Mouse (Mus musculus): ENCODE measurements around the gene Gm10964.

The Gm10964 gene

DNA sequence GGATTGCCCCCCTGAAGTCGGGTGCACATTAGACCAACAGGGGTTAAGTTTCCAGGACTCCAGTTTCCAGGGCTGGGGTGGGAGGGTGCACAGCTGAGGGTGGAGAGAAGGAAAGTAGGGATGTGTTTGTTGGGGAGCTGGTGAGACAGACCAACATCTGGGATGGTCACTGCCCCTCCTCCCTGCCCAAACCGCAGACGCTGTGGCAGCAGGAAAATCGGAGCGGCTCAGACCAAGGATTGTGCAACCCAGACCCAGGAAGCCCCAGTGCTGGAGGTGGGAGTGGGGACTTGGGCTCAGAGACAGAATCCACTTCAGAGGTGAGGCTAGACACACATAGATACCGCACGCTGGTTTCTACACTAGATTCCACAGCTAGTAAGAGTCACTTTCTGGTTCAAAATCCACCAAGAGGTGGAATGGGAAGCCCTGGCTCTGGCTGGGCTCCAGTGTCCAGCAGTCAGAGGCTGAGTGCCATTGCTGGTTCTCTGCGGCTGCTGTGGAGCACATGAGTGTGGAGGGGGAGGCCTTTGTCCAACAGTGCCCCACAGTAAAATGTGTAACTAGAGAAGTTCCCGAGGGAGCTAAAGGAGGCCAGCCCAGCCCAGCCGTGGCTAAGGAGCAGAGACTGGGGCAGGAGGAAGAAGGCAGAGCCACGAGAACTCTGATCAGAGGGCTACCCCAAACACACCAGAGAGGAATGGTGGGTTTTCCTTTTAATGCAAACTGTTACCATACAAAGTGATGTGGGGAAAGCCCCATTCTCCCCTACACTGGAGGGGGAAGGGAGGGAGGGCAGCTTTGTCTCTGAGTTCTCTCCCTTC lies 4.3 kb upstream of the Gm10964 start:
- no peak for DNase-seq (ENCODE audit: low read depth, low spot score)

- no peak for DNase-seq (ENCODE audit: low read depth, low spot score)
Observed at GRCm38 (mm10) chr3:103735776-103736600, 3.2 kb upstream of the Gm10964 start.

- no peak for DNase-seq (ENCODE audit: low read depth, low spot score)
Observed at GRCm38 (mm10) chr3:103737061-103737754, 2.0 kb upstream of the Gm10964 start.

GRCm38 (mm10) chr3:103737778-103738571 lies 1.2 kb upstream of the Gm10964 start, which contains the start of gene Olfml3:
Gene Olfml3, minus strand, starts transcription at chr3:103738001.
- peak; percentile 87 for DNase-seq (ENCODE audit: low read depth, low spot score)

- no peak for DNase-seq (ENCODE audit: low read depth, low spot score)
Observed at GRCm38 (mm10) chr3:103740342-103740741, 1.2 kb downstream of the Gm10964 start.

GRCm38 (mm10) chr3:103743208-103743607 lies 4.0 kb downstream of the Gm10964 start:
- no peak for DNase-seq (ENCODE audit: low read depth, low spot score)

- DNase-seq (ENCODE audit: low read depth, low spot score) = no peak
Observed at GRCm38 (mm10) chr3:103745001-103745770, 6.0 kb downstream of the Gm10964 start.

- no peak for DNase-seq (ENCODE audit: low read depth, low spot score)
Observed at GRCm38 (mm10) chr3:103746711-103747110, 7.5 kb downstream of the Gm10964 start.

DNA sequence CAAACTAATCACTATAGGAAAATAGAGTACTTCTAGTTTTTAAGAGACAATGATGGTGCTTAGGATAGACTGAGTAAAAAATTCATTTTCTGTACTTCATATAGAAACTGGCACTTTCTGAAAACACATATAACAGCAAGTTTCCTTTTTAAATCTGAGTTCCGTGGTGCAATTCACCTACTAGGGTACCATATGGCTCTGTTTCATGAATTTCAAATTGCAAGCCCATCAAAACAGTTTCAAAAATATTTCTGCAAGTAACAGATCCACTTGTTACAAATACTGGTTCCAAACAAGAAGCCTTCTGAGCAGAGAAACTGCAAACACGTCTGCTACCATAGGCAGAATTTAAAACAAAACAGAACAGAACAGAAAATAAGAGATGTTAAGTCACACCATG lies 12.4 kb downstream of the Gm10964 start:
- no peak for DNase-seq (ENCODE audit: low read depth, low spot score)

DNA sequence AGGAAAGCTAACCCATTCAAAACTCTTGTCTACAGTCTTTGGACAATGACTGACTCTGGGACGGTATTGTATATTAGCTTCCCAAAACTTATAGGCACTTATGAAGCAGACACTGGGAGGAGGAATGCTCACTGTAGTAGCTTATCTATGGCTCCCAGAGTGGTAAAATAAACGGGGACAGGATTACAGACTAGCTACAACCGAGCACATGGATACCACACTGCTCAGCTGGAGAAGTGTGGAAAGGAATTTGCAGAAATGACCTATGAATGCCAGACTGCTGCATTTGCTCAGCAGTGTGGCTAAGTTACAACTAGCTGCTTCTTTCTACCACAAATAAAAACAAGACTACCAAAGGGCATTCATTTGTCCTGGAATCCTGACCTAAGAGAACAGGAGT lies 16.2 kb downstream of the Gm10964 start:
- DNase-seq (ENCODE audit: low read depth, low spot score) = no peak

DNA sequence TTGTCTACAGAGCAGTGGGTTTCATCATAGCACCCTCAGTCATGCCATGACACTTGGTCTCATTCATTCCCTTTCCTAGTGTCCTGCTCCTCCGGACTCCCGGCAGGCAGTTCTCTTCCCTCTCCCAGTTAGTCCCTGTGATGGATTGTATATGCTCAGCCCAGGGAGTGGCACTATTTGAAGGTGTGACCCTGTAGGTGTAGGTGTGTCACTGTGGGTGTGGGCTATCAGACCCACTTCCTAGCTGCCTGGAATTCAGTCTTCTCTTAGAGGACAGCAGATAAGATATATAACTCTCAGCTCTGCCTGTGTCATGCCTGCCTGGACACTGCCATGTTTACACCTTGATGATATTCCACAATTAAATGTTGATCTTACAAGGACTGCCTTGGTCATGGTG lies 17.8 kb downstream of the Gm10964 start:
- DNase-seq (ENCODE audit: low read depth, low spot score) = no peak

GRCm38 (mm10) chr3:103758456-103758855 lies 19.3 kb downstream of the Gm10964 start:
- peak; percentile 64 for DNase-seq (ENCODE audit: low read depth, low spot score)

DNA sequence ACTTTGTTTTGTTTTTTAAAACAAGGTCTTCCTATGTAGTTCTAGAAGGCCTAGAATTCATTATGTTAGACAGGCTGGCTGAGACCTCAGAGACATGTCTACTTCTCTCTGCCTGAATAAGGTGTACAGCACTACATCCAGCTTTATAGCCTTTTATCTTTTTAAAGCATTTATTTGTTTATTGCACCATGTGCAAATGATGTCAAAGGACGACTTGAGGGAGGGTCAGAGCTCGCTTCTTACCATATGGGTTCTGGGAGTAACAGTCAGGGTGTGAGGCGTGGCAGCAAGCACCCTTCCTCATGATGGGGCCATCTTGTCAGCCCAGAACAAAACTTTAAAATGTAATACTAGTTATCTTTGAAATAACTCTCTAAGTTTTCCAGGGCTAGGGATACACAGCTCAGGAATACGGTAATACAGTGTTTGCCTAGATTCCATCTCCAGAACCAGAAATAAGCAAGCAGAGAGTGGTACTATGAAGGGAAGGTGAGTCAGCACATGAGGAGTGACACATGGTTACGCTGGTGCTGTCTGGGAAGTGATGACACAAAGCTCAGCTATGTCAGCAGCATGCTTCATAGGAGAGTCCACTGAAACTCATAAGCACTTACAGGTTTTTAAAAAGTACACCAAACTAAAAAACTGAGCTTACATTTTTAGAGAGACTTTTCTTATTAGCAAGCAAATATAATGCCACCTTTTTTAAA lies 20.2 kb downstream of the Gm10964 start:
- no peak for DNase-seq (ENCODE audit: low read depth, low spot score)

- no peak for DNase-seq (ENCODE audit: low read depth, low spot score)
Observed at GRCm38 (mm10) chr3:103766789-103767188, 27.6 kb downstream of the Gm10964 start.

GRCm38 (mm10) chr3:103771531-103772130 lies 32.5 kb downstream of the Gm10964 start:
- DNase-seq (ENCODE audit: low read depth, low spot score) = peak; percentile 88

DNA sequence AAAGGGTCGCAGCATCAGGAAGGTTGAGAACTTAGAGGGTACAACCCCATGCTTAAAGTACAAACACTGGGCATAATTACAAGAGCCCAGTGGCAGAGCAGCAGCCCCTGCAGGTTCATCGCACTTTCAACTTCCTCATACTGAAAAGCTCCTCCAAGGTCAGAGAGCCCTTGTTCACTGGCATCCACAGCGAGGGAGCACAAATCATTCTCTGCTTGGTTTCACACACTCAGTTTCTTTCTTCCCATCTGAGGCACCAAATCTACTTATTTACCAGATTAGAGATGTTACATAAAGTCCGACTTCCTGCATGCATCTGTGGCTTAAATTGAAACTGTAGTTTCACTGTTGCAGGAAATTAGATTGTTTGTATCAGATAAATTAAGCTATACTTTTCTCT lies 33.7 kb downstream of the Gm10964 start:
- DNase-seq (ENCODE audit: low read depth, low spot score) = no peak

DNA sequence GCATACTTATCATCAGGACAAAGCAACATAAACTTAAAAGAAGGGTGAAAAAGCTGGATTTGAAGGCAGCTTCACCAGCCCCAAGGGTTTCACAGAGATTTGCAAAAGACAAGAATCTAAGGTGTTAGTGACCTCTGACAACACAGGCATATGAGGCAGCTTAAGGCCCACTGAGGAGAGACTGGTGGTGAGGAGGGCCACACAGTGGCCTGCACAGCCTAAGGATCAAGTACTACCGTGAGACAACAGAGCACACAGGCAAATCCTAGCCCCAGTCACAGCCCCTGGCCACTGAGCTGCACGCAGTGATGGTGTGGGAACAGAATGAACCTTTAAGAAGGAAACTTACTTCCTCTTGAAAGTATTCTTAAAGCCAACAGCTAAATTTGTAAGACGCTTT lies 34.3 kb downstream of the Gm10964 start:
- DNase-seq (ENCODE audit: low read depth, low spot score) = no peak

DNA sequence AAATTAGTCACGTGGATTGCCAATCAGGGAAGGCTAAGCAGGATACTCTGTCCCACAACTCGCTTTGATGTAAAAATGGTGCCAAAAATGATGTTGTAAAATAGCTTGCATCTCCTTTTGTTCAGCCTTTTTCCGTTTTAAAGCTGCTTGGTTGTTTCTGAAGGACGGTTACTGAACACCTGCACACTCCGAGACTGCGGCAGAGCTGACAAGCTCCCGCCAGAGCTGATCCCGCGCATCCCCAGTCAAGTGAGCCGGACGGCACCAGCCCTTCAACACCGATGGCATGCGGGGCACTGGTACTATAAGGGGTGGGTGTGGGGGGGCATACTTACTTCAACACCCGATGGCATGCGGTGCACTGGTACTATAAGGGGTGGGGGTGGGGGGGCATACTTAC lies 34.8 kb downstream of the Gm10964 start:
- no peak for DNase-seq (ENCODE audit: low read depth, low spot score)

DNA sequence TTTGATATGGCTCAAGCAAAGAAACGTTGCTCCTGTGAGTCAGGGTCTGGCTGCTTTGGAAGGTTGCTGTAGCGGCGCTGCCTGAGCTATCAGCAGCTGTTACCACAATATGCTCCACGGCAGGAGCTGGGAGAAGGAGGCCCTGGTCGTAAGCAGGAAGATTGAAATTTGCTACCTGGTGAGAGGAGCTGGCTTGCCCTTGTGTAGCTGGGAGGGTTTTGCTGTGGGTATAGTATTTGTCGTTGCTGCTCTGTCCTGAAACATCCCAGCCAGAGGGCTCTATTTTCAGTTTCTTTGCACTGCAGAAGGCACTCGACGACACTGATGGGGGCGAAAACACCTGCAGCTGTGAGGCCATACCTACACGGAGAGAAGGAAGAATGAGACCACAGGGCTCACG lies 38.8 kb downstream of the Gm10964 start:
- no peak for DNase-seq (ENCODE audit: low read depth, low spot score)
